Mouse (Mus musculus) adrenal gland, adult 2 months (tissue): Measurements from ENCODE around the gene Zfp326. TPM values are rescaled to one million over a fixed set of nuclear protein-coding genes. Genes with fewer than 3 reads are reported as not detected.

Experiments used
- polyA plus RNA-seq: library from polyadenylated mRNA; depleted of rRNA; stranded (reverse); fragments of >200 nt; gene quantifications from 2 replicates; pipeline ENCODE4 v1.2.3, GENCODE M21; 2012; rRNA removed
- total RNA-seq, 2 experiments: library from RNA; stranded (reverse); gene quantifications; 2 replicates each; pipeline ENCODE4 v1.2.3; 2021

The Zfp326 gene
- total and polyA plus RNA-seq, 3 experiments = 6.3 to 25.6 (median 20.6) TPM

Other genes with a start within 250 kb of the Zfp326 start
- 100 to 1,000 TPM; 105 to 127 TPM for gene Lrrc8d, start 176.6 kb upstream of the Zfp326 start, total RNA-seq
- gene Lrrc8d, start 176.6 kb upstream of the Zfp326 start, polyA plus RNA-seq = 20.4 and 31.8 TPM in 2 replicates